Mouse (Mus musculus) urinary bladder, postnatal 0 days (tissue): Measurements from ENCODE around the gene Gm10985. TPM values are rescaled to one million over a fixed set of nuclear protein-coding genes. Genes with fewer than 3 reads are reported as not detected.

Experiments
- polyA plus RNA-seq: library from polyadenylated mRNA; unstranded; fragments of >200 nt; fragmentation: Nextera tagmentation; extraction: Ambion mirVana; gene quantifications from 2 replicates; pipeline ENCODE4 v1.2.1, GENCODE M21; 2015

Gm10985 gene
- polyA plus RNA-seq, result not detected in 2 replicates

DNA sequence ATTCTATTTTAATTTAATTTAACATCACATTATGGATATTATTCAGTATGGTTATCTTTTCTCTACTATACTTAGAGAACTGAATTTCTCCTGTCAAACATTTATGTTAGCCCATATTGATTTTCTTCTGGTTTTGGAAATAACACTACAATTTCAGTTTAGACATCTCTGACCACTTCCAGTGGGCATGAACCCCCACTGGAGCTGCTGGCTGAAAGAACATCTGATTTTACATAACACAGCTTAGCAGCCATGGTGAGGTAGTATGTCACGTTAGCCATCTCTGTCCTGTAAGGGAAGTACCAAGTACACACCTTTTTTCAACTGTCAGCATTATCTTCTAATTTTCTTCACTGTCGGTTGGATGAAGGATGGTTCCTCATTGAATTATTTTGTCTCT is at the start of gene Gm10985:
Gm10985 (plus strand) TSS at position 301 of the 400 bp plus-strand sequence.

DNA sequence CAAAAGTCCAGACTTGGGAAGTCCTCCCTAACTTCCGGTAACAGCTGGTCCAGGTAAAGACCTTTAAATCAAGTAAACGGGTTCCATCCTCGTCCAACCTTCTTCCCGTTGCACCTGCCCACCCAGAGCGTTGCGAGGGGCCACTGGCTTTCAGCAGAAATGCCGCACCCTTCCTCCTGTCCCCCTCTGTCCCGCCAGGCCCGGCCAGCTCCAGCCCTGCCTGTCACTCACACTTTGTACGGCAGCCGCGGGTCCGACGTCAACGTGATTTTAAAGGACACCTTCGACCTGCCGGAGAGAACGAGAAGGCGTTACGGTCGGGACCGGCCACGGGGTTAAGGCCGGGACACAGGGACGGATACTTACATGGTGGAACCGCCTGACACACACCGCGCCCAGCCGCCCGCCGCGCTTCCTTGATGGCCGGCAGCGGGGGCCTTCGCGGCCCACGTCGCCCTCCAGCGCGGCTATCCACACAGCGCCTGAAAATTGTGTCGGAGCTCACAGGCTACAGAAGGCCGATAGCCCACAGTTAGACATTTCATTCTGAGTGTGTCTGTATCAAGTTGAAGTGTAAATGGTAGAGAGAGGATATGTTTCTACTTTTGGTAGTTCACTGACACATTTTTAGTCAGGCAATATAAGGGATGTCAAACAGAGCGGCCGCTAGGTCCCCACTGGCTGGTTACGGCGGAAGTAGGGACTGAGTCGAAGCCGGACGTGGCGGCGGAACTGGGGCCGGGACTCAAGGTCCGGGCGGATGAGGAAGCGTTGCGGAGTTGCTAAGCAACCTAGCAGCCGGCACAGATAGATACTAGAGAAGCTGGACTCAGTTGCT is 18.7 kb downstream of the Gm10985 start, which contains the start of gene Ufm1:
Ufm1 (minus strand) TSS at position 448 of the 838 bp plus-strand sequence.

Other genes starting within 250 kb of the Gm10985 start
- gene Frem2, start 187.7 kb upstream of the Gm10985 start, polyA plus RNA-seq, result 12.8 and 13.6 TPM in 2 replicates
- 127 and 145 TPM in 2 replicates for gene Ufm1, start 18.7 kb downstream of the Gm10985 start, polyA plus RNA-seq